Mouse (Mus musculus): ENCODE results near the gene Psg16.
"Not testable (repeated sequence)": the region's sequence is repeated elsewhere in the genome, so short reads cannot be mapped to it uniquely, and the experiment has no call there.

The Psg16 gene

GRCm38 (mm10) chr7:17055287-17055946, 18.4 kb upstream of the Psg16 start:
- no peak for DNase-seq (ENCODE audit: low read depth, low spot score)

- peak; percentile 96 for DNase-seq (ENCODE audit: low read depth, low spot score)
These were observed 17.7 kb upstream of the Psg16 start for GRCm38 (mm10) chr7:17056081-17056581.

GRCm38 (mm10) chr7:17056601-17057523, 17.0 kb upstream of the Psg16 start:
- DNase-seq (ENCODE audit: low read depth, low spot score): no peak

GRCm38 (mm10) chr7:17058071-17058689, 15.7 kb upstream of the Psg16 start:
- peak; percentile 65 for DNase-seq (ENCODE audit: low read depth, low spot score)

- no peak for DNase-seq (ENCODE audit: low read depth, low spot score)
These were observed 14.9 kb upstream of the Psg16 start for GRCm38 (mm10) chr7:17058816-17059462.

GRCm38 (mm10) chr7:17059463-17059844, 14.4 kb upstream of the Psg16 start:
- no peak for DNase-seq (ENCODE audit: low read depth, low spot score)

GRCm38 (mm10) chr7:17060031-17060781, 13.6 kb upstream of the Psg16 start:
- DNase-seq (ENCODE audit: low read depth, low spot score): peak; percentile 92

- DNase-seq (ENCODE audit: low read depth, low spot score): no peak
These were observed 12.8 kb upstream of the Psg16 start for GRCm38 (mm10) chr7:17060782-17061605.

- DNase-seq (ENCODE audit: low read depth, low spot score): no peak
These were observed 11.5 kb upstream of the Psg16 start, which contains the start of gene Hif3a for GRCm38 (mm10) chr7:17062389-17062788. Gene Hif3a (minus strand): TSS chr7:17062427.

- no peak for DNase-seq (ENCODE audit: low read depth, low spot score)
These were observed 11.0 kb upstream of the Psg16 start for GRCm38 (mm10) chr7:17062845-17063244.

GRCm38 (mm10) chr7:17065620-17066019, 8.2 kb upstream of the Psg16 start:
- no peak for DNase-seq (ENCODE audit: low read depth, low spot score)

GRCm38 (mm10) chr7:17066412-17066811, 7.4 kb upstream of the Psg16 start:
- DNase-seq (ENCODE audit: low read depth, low spot score): peak; percentile 85

GRCm38 (mm10) chr7:17067000-17067399, 6.8 kb upstream of the Psg16 start:
- DNase-seq (ENCODE audit: low read depth, low spot score): no peak

GRCm38 (mm10) chr7:17067651-17068050, 6.2 kb upstream of the Psg16 start:
- DNase-seq (ENCODE audit: low read depth, low spot score): not testable (repeated sequence)

- no peak for DNase-seq (ENCODE audit: low read depth, low spot score)
These were observed 332 bp upstream of the Psg16 start for GRCm38 (mm10) chr7:17073513-17073903.

GRCm38 (mm10) chr7:17076542-17076941, 2.7 kb downstream of the Psg16 start:
- peak; percentile 74 for DNase-seq (ENCODE audit: low read depth, low spot score)

GRCm38 (mm10) chr7:17078076-17078654, 4.3 kb downstream of the Psg16 start:
- peak; percentile 55 for DNase-seq (ENCODE audit: low read depth, low spot score)

- peak; percentile 78 for DNase-seq (ENCODE audit: low read depth, low spot score)
These were observed 8.9 kb downstream of the Psg16 start for GRCm38 (mm10) chr7:17082766-17083165.

- DNase-seq (ENCODE audit: low read depth, low spot score): no peak
These were observed 13.9 kb downstream of the Psg16 start for GRCm38 (mm10) chr7:17087731-17088130.

All from brain, adult 2 months (tissue).